Comparison of ENCODE assay signal across 22 mouse cellular contexts in genomic region chr2:20995547-20995946, GRCm38 (mm10). TPM values are rescaled to one million over a fixed set of nuclear protein-coding genes. Genes with fewer than 3 reads are reported as not detected.
A peak's percentile ranks its signal among the peaks of the same experiment; 100 is the strongest.
DNase-seq lines count a peak whose midpoint lies in the region; ATAC-seq and TF ChIP-seq lines count a peak whose summit lies in the region.
"Had no signal": no experiment of that assay in that cellular context is flagged by ENCODE, and none has a peak within 500 bp of the region (broad histone marks: within the 10 kb centered on the region; RNA-seq: fewer than 3 reads in every experiment).

No protein-coding gene starts in this region.

- ATAC-seq in heart, embryonic 12.5 days (ENCODE audit: insufficient number of reproducible peaks, low FRiP score): no peak
- ATAC-seq in lung, postnatal 0 days: no peak
- ATAC-seq: forebrain, embryonic 15.5 days; intestine, embryonic 15.5 days had no signal

- no peak overlapping the region for H3K4me2 ChIP-seq in heart, embryonic 12.5 days
- no peak overlapping the region for H3K4me2 ChIP-seq in lung, postnatal 0 days (replicated peaks; ENCODE audit: low read depth, low read length)
- H3K4me2 ChIP-seq: forebrain, embryonic 15.5 days; heart, embryonic 15.5 days; hindbrain, embryonic 14.5 days; intestine, embryonic 15.5 days had no signal

- no peak for TF ChIP-seq CTCF in lung, postnatal 0 days (IDR thresholded peaks at IDR 0.05)

- no peak overlapping the region for H3K9ac ChIP-seq in heart, embryonic 12.5 days
- H3K9ac ChIP-seq in lung, postnatal 0 days (replicated peaks; ENCODE audit: low read depth): no peak overlapping the region
- H3K9ac ChIP-seq: forebrain, embryonic 15.5 days; heart, embryonic 15.5 days; hindbrain, embryonic 14.5 days; intestine, embryonic 15.5 days had no signal

- no peak overlapping the region for H3K4me3 ChIP-seq in heart, embryonic 10.5 days
- H3K4me3 ChIP-seq in heart, embryonic 12.5 days: no peak overlapping the region
- H3K4me3 ChIP-seq in lung, postnatal 0 days (ENCODE audit: low read depth, low read length): no peak overlapping the region
- H3K4me3 ChIP-seq: embryonic facial prominence, embryonic 10.5 days; erythroblast, embryonic 14.5 days; forebrain, embryonic 10.5 days; forebrain, embryonic 15.5 days; heart, embryonic 15.5 days; hindbrain, embryonic 10.5 days; intestine, embryonic 15.5 days had no signal

- peaks cover 4% of the 10 kb centered on the region for H3K4me1 ChIP-seq in heart, embryonic 10.5 days
- peaks cover 4% of the 10 kb centered on the region for H3K4me1 ChIP-seq in heart, embryonic 12.5 days (replicated peaks)
- H3K4me1 ChIP-seq in lung, postnatal 0 days (ENCODE audit: insufficient read depth, low read depth, low read length): no peaks in the 10 kb centered on the region
- H3K4me1 ChIP-seq: embryonic facial prominence, embryonic 10.5 days; forebrain, embryonic 10.5 days; forebrain, embryonic 15.5 days; hindbrain, embryonic 10.5 days; intestine, embryonic 15.5 days had no signal

- no peaks in the 10 kb centered on the region for H3K27me3 ChIP-seq in heart, embryonic 10.5 days (ENCODE audit: insufficient read depth, poor library complexity, severe bottlenecking)
- no peaks in the 10 kb centered on the region for H3K27me3 ChIP-seq in heart, embryonic 12.5 days (replicated peaks)
- no peaks in the 10 kb centered on the region for H3K27me3 ChIP-seq in lung, postnatal 0 days (replicated peaks; ENCODE audit: insufficient read depth, low read length)
- H3K27me3 ChIP-seq: forebrain, embryonic 15.5 days; heart, embryonic 15.5 days; intestine, embryonic 15.5 days had no signal

- peak; percentile 13 for DNase-seq in heart, embryonic 10.5 days (ENCODE audit: low spot score)
- peak; percentile 58 for DNase-seq in brain, adult 2 months (ENCODE audit: low read depth, low spot score)
- peak; percentile 26 for DNase-seq in lung, postnatal 0 days (ENCODE audit: low spot score)
- peak; percentile 43 for DNase-seq in lung, postnatal 36 days
- no peak for DNase-seq in natural killer cell, adult 2 months (ENCODE audit: low spot score in 2 of 2)
- DNase-seq in Muller cell, postnatal 12 days (ENCODE audit: inconsistent ontology term): no peak
- DNase-seq: adrenal gland, postnatal 10 days; cerebellum, adult 18-20 months; cerebellum, adult 9-11 months; gastrocnemius, postnatal 36 days; heart, adult 11 months; heart, postnatal 14 days had no signal

- H3K27ac ChIP-seq in heart, embryonic 10.5 days: no peak overlapping the region
- no peak overlapping the region for H3K27ac ChIP-seq in heart, embryonic 12.5 days (ENCODE audit: poor library complexity, severe bottlenecking)
- H3K27ac ChIP-seq in lung, postnatal 0 days (ENCODE audit: low read length): no peak overlapping the region
- H3K27ac ChIP-seq: embryonic facial prominence, embryonic 10.5 days; forebrain, embryonic 10.5 days; forebrain, embryonic 15.5 days; heart, embryonic 15.5 days; hindbrain, embryonic 10.5 days; hindbrain, embryonic 14.5 days; intestine, embryonic 15.5 days had no signal

- no peak for TF ChIP-seq EP300 in lung, postnatal 0 days (IDR thresholded peaks at IDR 0.05)

- H3K9me3 ChIP-seq in heart, embryonic 10.5 days: no peaks in the 10 kb centered on the region
- H3K9me3 ChIP-seq in heart, embryonic 12.5 days (replicated peaks): no peaks in the 10 kb centered on the region
- H3K9me3 ChIP-seq in lung, postnatal 0 days (ENCODE audit: low read length): no peaks in the 10 kb centered on the region
- H3K9me3 ChIP-seq: forebrain, embryonic 15.5 days; G1E; heart, embryonic 15.5 days; intestine, embryonic 15.5 days had no signal

- 87% methylated on average over 2 of the region's 2 CpGs for WGBS in heart, embryonic 10.5 days
- WGBS in heart, embryonic 12.5 days: 76% methylated on average over 2 of the region's 2 CpGs
- 58% methylated on average over 2 of the region's 2 CpGs for WGBS in lung, postnatal 0 days

- H3K36me3 ChIP-seq in heart, embryonic 10.5 days: no peaks in the 10 kb centered on the region
- no peaks in the 10 kb centered on the region for H3K36me3 ChIP-seq in heart, embryonic 12.5 days
- H3K36me3 ChIP-seq in lung, postnatal 0 days (ENCODE audit: insufficient read depth, low read length): no peaks in the 10 kb centered on the region
- H3K36me3 ChIP-seq: embryonic facial prominence, embryonic 10.5 days; forebrain, embryonic 10.5 days; forebrain, embryonic 15.5 days; G1E; heart, embryonic 15.5 days; hindbrain, embryonic 10.5 days; intestine, embryonic 15.5 days had no signal

RNA-seq across cellular contexts. Expression of gene Arhgap21, which starts 26.9 kb away (rescaled TPM):
- 15.2 and 18.7 TPM in 2 replicates for polyA plus RNA-seq in heart, embryonic 10.5 days (2016; fragmentation: Nextera tagmentation; extraction: Ambion mirVana)
- polyA plus RNA-seq in heart, embryonic 12.5 days (2016; fragmentation: Nextera tagmentation; extraction: Ambion mirVana): 28.2 and 32.2 TPM in 2 replicates
- 9.9 and 10.9 TPM in 2 replicates for polyA plus RNA-seq in lung, postnatal 0 days (2015; fragmentation: Nextera tagmentation; extraction: Ambion mirVana)

Comparison
In these comparisons a context has a peak if more than half of its experiments do, and no peak if none do; other contexts are left out.
1. DNase-seq: peak in heart, embryonic 10.5 days (single experiment), brain, adult 2 months (single experiment), lung, postnatal 0 days (single experiment) and lung, postnatal 36 days (single experiment); none in natural killer cell, adult 2 months (0 of 2) and Muller cell, postnatal 12 days (single experiment).